Mouse (Mus musculus) E14TG2a.4 (cell line): ENCODE data around the gene Syngap1.
"Not testable (repeated sequence)": the region's sequence is repeated elsewhere in the genome, so short reads cannot be mapped to it uniquely, and the experiment has no call there.

Experiments used
- H3K27me3 ChIP-seq: 2 replicates; pipeline ENCODE4 v1.6.1; 2014; ENCODE audit warnings: low read length, control low read depth; ENCODE audit not compliant: insufficient read depth
- H3K36me3 ChIP-seq: 2 replicates; pipeline ENCODE4 v1.6.1; 2014; ENCODE audit warnings: low read length, control low read depth; ENCODE audit not compliant: insufficient read depth
- H3K4me1 ChIP-seq: replicated peaks from 2 replicates; pipeline ENCODE4 v1.6.1; 2014; ENCODE audit warnings: low read depth, low read length, control low read depth
- H3K4me3 ChIP-seq: replicated peaks from 2 replicates; pipeline ENCODE4 v1.5.1; 2014; ENCODE audit warnings: mild to moderate bottlenecking, low read length
- H3K9me3 ChIP-seq: 2 replicates; pipeline ENCODE4 v1.6.1; 2014; ENCODE audit warnings: low read length, control low read depth
- CTCF ChIP-seq: conservative IDR thresholded peaks from 2 replicates; pipeline ENCODE4 v1.5.1; 2014; ENCODE audit warnings: low read length
- NANOG ChIP-seq: IDR thresholded peaks from 2 replicates; pipeline ENCODE4 v1.6.1; 2014; ENCODE audit warnings: borderline replicate concordance, low read length, mixed read lengths
- POU5F1 ChIP-seq: IDR thresholded peaks from 2 replicates; pipeline ENCODE4 v1.6.1; 2014; ENCODE audit warnings: low read length, borderline replicate concordance

The Syngap1 gene

DNA sequence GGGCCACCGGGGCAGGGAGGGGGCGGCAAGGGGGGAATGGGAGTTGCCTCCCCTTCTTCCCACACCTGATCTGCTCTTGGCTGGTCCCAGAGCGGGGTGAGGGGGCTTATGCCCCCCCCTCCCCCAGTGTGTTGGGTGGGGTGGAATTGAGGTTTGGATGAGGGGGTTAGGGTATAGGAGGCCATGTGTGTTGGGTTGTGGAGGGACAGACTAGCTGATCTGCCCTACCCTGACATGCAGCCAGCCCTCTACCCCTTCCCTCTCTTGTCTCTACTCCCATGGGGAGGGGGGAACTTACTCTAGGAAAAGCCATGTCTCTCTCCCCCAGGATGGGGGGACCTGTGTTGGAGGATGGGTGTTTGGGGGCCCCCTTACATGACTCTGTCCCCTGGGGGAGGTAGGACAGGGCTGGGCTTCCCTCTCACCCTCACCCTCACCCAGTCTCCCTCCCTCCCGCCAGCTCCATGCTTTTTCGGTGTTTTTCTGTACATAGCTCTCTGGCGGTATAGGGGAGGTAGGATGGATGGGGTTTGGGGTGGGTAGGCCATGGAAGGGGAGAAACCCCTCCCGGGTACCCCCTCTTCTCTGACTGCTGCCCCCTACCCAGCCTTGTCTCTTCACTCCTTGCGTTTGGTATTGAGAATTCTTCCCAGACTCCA lies 30.3 kb downstream of the Syngap1 start:
- Histone ChIP-seq H3K27me3 (no peaks in the 10 kb centered on the region), H3K4me3 (peak overlapping the region; percentile 95), H3K36me3 (peaks cover 31% of the 10 kb centered on the region), H3K9me3 (no peaks in the 10 kb centered on the region), H3K4me1 (peaks cover 76% of the 10 kb centered on the region)
- TF ChIP-seq CTCF (no peak), POU5F1 (no peak), NANOG (no peak)

DNA sequence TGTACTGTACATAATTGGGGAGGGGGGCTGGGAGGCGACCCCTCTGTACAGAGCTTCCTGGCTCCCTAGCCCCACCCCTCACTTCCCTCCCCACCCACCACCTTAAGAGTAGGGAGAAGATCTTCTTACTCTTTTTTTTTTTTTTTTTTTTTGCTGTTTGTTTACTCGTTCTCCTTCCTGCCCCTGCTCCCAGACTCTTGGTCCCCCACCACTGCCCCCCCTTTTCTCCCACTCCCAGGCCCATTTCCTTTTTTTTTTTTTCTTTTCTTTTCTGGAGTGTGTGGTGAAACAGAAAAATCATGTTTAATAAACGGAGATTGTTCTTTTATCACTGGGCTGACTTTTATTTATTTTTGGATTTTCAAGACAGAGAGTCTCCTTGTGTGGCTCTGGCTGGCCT lies 31.1 kb downstream of the Syngap1 start:
- Histone ChIP-seq H3K27me3 (no peaks in the 10 kb centered on the region), H3K4me1 (peaks cover 77% of the 10 kb centered on the region), H3K9me3 (no peaks in the 10 kb centered on the region), H3K36me3 (peaks cover 38% of the 10 kb centered on the region), H3K4me3 (peak overlapping the region; percentile 95)
- TF ChIP-seq NANOG (no peak), POU5F1 (no peak), CTCF (no peak)

DNA sequence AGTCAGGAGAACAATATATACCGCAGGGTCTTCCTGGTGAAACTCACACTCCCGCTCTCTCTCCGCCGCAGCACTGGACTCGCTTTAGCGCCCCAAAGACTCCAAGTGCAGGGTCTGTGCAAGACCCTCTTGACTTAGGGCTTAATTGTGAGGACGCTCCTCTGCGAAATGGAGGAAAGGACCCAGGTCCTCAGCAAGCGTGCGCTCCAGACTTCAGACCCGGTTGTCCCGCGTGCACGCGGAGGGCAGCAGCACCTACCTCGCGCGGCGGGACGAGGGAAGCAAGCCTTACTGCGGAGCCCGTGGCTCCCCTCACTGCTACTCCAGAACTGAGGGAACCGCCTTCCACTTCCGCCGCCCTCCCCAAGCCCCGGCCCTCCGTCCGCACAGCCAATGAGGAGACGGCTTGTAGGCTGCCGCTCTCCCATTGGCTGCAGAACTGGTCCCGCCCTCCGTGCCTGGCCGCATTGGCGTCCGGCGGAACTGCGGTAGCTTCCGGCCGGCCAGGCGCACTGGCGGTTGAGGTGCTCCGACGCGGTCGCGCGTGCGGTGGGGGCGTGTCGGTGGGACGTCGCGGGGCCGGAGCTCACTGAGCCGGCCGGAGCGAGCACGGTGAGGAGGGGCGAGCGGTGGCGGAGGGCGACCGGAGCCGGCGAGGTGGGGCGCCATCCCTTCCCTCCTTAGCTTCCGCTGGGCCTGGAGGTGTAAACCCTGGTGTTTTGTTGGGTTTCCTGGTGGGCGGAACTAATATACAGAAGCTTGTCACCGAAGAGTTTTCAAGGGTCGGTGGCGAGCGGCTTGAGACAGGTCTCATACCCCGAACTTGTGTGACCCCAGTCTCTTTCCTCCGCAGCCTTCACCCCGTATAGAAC lies 31.9 kb downstream of the Syngap1 start, which contains the start of gene Zbtb9:
Gene Zbtb9, plus strand, starts transcription at position 465 of the 872 bp plus-strand sequence.
- peaks cover 45% of the 10 kb centered on the region for H3K36me3 ChIP-seq
- H3K27me3 ChIP-seq = no peaks in the 10 kb centered on the region
- TF ChIP-seq POU5F1 (no peak), NANOG (no peak), CTCF (no peak)
- no peaks in the 10 kb centered on the region for H3K9me3 ChIP-seq
- peak within 1 kb of the TSS; percentile 95 for H3K4me3 ChIP-seq
- H3K4me1 ChIP-seq = peaks cover 70% of the 10 kb centered on the region

DNA sequence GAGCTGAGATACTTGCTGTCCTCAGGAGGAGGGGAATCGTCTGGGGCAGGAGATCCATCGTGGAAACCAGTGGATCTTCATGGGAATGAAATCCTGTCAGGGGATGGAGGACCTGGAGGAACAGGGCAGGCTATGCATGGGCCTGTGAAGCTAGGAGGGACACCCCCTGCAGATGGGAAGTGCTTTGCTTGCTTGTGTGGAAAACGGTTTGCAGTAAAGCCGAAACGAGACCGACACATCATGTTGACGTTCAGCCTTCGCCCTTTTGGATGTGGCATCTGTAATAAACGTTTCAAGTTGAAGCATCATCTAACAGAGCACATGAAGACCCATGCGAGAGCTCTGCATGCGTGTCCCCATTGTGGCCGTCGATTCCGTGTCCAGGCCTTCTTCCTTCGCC lies 33.5 kb downstream of the Syngap1 start:
- H3K9me3 ChIP-seq = no peaks in the 10 kb centered on the region
- peaks cover 63% of the 10 kb centered on the region for H3K4me1 ChIP-seq
- TF ChIP-seq CTCF (no peak), POU5F1 (no peak), NANOG (no peak)
- peaks cover 56% of the 10 kb centered on the region for H3K36me3 ChIP-seq
- peak overlapping the region; percentile 95 for H3K4me3 ChIP-seq
- no peaks in the 10 kb centered on the region for H3K27me3 ChIP-seq

DNA sequence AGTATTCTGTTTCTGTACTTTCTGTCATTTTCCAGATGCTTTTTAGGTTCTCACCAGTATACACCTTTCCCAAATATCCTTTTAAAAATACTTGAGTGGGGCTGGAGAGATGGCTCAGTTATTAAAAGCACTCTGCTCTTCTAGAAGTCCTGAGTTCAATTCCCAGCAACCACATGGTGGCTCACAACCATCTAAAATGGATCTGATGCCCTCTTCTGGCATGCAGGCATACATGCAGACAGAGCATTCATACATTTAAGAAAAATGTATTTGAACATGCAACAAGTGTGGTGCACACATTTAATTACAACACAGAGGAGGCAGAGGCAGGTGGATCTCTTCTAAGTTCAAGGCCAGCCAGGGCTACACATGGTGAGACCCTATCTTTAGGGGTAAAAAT lies 34.4 kb downstream of the Syngap1 start:
- TF ChIP-seq NANOG (no peak), POU5F1 (no peak), CTCF (no peak)
- Histone ChIP-seq H3K9me3 (no peaks in the 10 kb centered on the region), H3K4me1 (peaks cover 59% of the 10 kb centered on the region), H3K4me3 (no peak overlapping the region), H3K36me3 (peaks cover 63% of the 10 kb centered on the region), H3K27me3 (no peaks in the 10 kb centered on the region)

DNA sequence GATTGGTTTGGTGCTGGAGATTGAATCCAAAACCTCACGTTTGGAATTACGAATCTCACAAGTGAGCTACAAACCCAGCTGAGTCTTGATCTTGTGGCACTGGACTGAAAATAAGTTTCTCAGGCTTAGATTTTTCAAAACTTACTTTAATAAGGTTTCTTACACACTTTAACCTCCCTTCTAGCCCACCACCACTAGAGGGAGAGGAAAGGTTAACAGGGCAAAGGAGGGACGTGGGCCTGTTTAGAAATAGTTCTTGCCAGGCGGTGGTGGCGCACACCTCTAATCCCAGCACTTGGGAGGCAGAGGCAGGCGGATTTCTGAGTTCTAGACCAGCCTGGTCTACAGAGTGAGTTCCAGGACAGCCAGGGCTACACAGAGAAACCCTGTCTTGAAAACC lies 36.3 kb downstream of the Syngap1 start:
- H3K4me1 ChIP-seq = peaks cover 40% of the 10 kb centered on the region
- peak; percentile 37 for TF ChIP-seq CTCF
- not testable (repeated sequence) for H3K9me3 ChIP-seq

DNA sequence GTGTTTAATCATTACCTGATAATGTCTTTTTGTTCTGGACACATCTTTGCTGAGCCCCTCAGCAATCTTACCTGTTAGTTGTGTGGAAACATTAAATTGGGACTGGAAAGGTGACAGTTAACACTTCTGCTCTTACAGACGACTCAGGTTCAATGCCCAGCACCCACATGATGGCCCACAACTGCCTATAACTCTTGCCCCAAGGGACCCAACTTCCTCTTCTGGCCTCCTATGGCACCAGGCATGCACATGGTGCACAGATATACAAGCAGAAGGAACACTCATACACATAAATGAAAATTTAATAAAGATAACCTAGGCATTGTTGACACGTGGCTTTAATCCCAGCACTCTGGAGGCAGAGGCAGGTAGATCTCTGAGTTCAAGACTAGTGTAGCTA lies 38.4 kb downstream of the Syngap1 start:
- Histone ChIP-seq H3K4me3 (no peak overlapping the region), H3K9me3 (no peaks in the 10 kb centered on the region), H3K4me1 (peaks cover 29% of the 10 kb centered on the region), H3K27me3 (no peaks in the 10 kb centered on the region), H3K36me3 (peaks cover 65% of the 10 kb centered on the region)
- no peak for TF ChIP-seq NANOG
- TF ChIP-seq POU5F1 = no peak
- TF ChIP-seq CTCF = no peak

More for the DNA sequence above, 36.3 kb downstream of the Syngap1 start:
- H3K4me3 ChIP-seq, H3K27me3 ChIP-seq: not testable (repeated sequence)
- peaks cover 71% of the 10 kb centered on the region for H3K36me3 ChIP-seq

DNA sequence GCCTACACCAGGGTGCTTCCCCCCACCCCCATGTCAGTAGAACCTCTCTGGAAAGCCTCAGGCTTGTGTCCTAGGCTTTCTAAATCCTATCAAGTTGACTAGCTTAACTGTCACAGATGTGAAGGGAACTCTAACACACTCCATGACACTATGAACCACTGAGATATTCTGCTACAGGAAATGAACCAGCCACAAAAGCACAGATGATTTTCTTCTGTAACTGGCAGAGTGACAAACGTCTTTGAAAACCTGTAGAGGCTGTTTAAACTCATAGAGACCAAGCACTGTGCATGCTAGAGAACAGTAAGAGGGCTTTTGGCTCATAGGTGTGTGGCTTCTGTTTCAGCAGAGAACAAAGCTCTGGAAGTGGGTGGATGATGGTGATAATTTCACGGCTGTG lies 40.0 kb downstream of the Syngap1 start:
- Histone ChIP-seq H3K4me3 (no peak overlapping the region), H3K9me3 (no peaks in the 10 kb centered on the region), H3K27me3 (no peaks in the 10 kb centered on the region), H3K4me1 (peaks cover 12% of the 10 kb centered on the region), H3K36me3 (peaks cover 49% of the 10 kb centered on the region)
- TF ChIP-seq NANOG (no peak), CTCF (no peak), POU5F1 (no peak)
